Mouse (Mus musculus) cerebellum, adult 9-10 months (tissue): Measurements from ENCODE around the gene Vmn1r173.
"Not testable (repeated sequence)": the region's sequence is repeated elsewhere in the genome, so short reads cannot be mapped to it uniquely, and the experiment has no call there.

ENCODE experiments used
- DNase-seq: peaks from one replicate; pipeline ENCODE4 v3.0.0; 2022

Vmn1r173 gene

GRCm38 (mm10) chr7:23700403-23700802 is at the start of gene Vmn1r173:
TSS of gene Vmn1r173 (plus strand) at chr7:23700703.
- DNase-seq: not testable (repeated sequence)

GRCm38 (mm10) chr7:23658016-23658415 is 42.5 kb upstream of the Vmn1r173 start, which contains the start of gene Vmn1r172:
TSS of gene Vmn1r172 (plus strand) at chr7:23658316.
- no peak for DNase-seq

GRCm38 (mm10) chr7:23751970-23752369 is 51.5 kb downstream of the Vmn1r173 start, which contains the start of gene Vmn1r174:
TSS of gene Vmn1r174 (plus strand) at chr7:23752270.
- not testable (repeated sequence) for DNase-seq
